Mouse (Mus musculus): Measurements from ENCODE around the gene Flt4.
"Not testable (repeated sequence)": the region's sequence is repeated elsewhere in the genome, so short reads cannot be mapped to it uniquely, and the experiment has no call there.

DNA sequence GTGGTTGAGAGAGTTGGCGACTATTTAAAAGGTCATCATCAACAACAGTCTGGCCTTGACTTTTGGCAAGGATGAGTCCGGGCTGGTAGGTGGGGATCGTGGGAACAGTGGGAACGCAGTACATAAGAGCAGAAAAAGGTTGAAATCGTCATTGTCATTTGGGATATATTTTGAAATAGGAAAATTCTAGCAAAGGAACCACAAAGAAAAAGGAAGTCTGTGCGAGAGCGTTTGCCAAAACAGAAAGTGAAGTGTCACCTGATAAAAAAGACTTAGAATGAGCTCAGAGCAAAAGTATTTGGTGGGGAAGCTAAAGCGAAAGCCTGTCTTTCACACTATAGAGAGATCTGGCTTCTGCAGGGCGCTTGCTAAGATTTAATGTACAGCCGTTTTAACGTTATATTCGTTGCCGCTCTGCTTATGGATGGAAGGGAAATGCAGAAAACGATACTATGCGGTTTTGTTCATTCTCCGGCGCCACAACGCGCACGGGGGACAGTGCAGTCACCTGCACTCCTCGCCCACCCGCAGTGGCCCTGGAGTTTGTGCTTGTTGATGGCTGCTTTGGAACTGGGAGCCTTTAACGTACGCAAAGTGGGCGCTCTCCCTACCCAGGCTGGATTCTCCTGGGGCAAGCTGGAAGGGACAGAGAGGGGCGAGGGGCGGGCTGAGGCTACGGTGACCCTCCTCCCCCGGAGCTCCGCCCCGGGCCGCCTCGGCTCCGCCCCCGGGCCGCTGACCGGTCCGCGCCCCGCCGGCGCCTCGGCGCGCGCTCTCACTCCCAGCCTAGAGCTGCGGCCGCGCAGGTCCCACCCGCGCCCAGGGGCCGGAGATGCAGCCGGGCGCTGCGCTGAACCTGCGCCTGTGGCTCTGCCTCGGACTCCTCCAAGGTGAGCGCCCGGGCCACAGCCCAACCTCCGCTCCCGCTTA is at the start of gene Flt4:
- TF ChIP-seq CTCF, EP300 (IDR thresholded peaks at IDR 0.05; ENCODE audit: low read depth): not testable (repeated sequence)

Data from liver, postnatal 0 days (tissue).